Mouse (Mus musculus): ENCODE results near the gene Klhl4.

DNA sequence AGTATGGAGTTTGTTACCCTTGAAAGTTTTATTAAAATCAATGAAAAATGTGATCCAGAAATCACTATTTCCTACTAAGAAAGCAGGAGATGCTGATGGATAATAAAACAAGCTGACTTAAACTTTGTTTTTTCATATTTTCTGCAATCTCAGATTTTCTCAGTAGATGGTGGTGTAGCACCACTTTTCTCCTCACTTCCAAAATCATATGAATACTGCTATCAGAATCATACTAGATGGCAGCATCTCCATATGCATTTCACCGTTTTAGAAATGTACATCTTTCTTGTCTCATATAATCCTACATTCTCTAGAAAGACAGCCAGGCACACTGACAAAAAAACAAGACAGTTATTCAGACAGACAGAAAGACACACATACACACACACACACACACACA, 108.2 kb downstream of the Klhl4 start:
- no peak for TF ChIP-seq CTCF (IDR thresholded peaks at IDR 0.05; ENCODE audit: borderline replicate concordance, control insufficient read depth, extremely low read depth, insufficient read depth, low read length, poor library complexity)
- no peak for TF ChIP-seq POLR2A (IDR thresholded peaks at IDR 0.05; ENCODE audit: control insufficient read depth, extremely low read depth, insufficient read depth, low read length, poor library complexity)
